Mouse (Mus musculus): ENCODE measurements around the gene Srp54c.
"Not testable (repeated sequence)": the region's sequence is repeated elsewhere in the genome, so short reads cannot be mapped to it uniquely, and the experiment has no call there.

The Srp54c gene

DNA sequence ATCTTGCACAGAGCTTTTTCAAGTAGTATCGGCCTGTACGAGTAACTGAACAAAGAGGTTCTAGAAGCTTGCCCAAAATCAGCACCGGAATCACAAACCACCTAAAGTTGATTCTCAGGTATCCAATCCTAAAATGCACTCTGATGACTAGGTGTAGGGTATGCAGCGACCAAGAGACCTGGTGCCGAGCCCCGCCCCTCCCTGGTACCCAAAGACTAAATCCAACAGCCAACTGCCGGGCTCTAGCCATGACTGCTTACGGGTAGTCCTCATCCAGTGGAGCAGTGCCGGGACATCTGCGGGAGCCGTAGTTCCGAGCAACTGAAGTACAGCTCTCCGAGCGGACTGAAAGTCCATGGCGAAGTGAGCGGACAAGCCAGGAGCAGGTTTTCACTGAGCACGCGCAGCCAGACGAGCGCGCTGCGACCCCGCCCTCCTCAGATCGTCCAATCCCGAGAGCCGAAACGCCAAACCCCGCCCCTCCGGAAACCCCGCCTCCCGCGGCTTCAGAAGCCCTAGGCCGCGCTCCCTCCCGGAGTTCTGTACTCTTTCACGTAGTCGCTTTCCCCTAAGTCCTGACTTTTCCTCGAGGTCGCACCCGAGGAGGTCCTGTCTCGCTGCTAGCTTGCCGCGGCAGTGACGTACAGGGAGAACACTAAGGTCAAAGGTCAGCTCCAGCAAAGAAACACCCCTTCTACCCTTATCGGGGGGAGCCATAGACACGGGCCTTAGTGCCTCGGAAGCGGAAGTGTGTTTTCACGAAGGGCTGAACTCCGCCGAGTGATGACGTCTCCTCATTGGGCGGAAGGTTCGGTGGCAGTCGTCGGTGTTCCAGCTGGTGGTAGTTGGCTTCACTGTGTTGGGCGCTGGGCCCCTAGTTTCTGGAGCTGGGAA is at the start of gene Srp54c:
TSS of gene Srp54c (plus strand) at position 543 of the 894 bp plus-strand sequence.
- DNase-seq (ENCODE audit: low spot score in 2 of 2), result not testable (repeated sequence)

DNA sequence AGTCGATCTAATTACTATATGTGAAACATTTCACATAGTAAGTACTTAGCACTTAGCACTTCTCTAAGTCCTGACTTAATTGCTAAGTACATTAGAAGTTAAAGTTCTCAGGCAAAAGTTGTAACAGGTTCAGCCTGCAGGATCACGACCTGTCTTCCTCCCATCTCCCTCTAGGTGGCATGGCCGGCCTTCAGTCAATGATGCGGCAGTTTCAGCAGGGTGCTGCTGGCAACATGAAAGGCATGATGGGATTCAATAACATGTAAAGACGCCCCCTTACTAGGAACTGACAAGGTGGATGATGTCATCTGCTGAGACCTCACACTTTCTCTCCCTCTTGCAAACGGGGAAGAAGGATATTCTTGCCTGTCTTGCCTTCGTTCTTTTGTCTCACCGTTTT is 42.3 kb upstream of the Srp54c start:
- not testable (repeated sequence) for DNase-seq (ENCODE audit: low spot score in 2 of 2)

DNA sequence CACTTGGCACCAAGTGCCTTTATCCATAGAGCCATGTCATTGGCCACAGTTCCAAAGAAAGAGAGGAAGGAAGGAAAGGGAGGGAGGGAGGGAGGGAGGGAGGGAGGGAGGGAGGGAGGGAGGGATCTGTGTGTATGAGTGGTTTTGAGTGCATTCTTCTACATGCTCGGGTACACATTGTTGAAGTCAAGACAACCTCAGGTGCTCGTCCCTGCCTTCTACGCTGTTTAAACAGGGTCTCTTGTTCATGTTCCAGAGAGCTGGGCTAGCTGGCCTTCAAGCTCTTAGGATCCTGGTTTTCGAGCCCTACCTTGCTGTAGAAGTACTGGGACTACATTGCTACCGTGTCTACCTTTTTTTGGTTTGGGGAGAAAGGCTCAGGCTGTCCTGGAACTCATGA is 40.8 kb upstream of the Srp54c start:
- DNase-seq (ENCODE audit: low spot score in 2 of 2), result not testable (repeated sequence)

DNA sequence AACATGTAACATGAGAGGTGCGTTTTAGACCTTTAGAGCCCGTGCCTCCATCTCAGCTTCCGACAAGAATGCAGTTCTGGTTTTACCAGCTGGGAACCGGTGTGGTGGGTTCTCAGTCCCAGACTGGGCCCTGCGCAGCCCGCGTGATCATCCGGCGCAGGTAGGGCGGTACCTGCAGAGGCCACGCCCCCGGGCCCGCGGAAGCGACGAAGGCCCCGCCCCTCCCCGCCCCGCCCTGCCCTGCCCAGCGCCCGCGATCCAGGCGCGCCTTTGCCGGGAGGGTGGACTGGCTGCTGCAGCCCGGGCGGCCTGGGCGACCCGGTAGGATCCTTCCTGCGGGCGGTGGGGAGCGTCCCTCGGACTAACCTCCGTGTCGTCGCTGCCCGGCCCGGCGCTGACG is 30.7 kb upstream of the Srp54c start, which contains the start of gene 1700047I17Rik2:
TSS of gene 1700047I17Rik2 (plus strand) at position 287 of the 400 bp plus-strand sequence.
- DNase-seq (ENCODE audit: low spot score in 2 of 2), result not testable (repeated sequence)

DNA sequence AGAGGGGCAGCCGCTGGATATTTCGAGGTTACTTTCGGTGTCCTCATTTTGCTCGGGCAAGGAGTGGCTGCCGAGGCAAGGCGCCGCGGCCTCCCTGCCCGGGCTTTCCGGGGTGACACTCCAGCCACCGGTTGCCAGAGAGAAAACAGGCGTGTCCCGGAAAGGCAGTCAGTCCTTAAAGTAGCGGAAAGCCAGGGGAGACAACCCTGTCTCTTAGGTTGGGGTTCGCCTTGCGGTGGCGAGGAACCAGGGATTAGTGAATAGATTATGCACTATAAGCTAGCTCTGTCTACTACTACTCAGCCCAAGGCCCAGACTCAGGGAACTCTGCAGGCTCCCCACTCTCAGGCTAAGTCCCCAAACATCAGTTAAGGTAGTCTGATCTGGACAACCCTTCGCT is 30.2 kb upstream of the Srp54c start:
- not testable (repeated sequence) for DNase-seq (ENCODE audit: low spot score in 2 of 2)

DNA sequence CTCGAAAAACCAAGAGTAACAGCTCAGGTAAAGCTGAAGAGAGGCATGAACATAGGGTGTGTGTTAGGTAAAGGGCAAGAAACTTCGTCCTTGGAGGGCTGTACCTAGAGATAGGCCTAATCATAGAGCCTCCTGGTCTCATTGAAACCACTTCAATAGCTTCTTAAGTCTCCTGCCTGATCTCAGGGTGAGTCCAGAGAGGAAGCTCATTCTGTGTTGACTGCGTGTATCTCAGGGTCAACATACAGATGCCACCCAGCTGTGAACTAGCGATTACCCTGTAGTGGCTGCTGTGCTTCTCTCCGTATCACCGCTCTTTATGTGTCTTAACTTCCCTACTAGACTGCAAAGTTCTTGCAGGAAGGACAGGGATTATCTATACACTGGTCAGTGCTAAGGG is 17.0 kb upstream of the Srp54c start:
- DNase-seq (ENCODE audit: low spot score in 2 of 2), result not testable (repeated sequence)

DNA sequence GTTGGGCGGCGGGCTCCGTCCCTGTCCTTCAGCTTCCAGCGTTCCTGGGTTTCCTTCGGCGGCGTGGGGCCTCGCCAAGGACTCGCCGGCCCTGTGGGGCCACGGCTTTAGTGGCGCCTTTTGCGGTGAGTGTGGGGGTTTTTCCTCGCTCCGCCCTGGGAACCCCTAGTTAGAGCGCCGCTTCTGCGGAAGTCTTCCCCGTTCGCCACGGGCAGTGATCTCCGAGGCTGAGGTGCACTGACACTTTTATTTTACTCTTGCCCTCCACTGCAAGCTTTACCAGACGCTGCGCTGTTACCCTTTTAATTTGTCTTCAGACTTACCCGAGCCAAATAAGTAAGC is 523 bp downstream of the Srp54c start:
- not testable (repeated sequence) for DNase-seq (ENCODE audit: low spot score in 2 of 2)

DNA sequence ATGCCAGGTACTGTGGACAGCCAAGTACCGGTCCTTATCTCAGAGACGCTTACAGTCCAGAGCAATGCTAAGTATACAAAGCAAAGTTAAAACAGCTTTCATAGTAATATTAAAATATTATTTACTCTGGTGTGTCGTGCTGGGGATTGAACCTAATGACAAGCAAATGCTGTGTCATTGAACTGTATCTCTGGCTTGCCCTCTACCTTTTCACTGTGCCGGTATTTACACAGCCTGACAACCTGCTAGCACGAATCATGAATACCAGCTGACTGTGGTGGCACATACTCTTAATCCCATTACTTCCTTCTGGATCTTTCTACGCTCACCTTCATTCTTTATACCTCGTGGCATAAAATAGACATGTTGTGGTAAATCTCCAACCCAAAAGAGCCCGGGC is 12.3 kb downstream of the Srp54c start:
- DNase-seq (ENCODE audit: low spot score in 2 of 2), result not testable (repeated sequence)

DNA sequence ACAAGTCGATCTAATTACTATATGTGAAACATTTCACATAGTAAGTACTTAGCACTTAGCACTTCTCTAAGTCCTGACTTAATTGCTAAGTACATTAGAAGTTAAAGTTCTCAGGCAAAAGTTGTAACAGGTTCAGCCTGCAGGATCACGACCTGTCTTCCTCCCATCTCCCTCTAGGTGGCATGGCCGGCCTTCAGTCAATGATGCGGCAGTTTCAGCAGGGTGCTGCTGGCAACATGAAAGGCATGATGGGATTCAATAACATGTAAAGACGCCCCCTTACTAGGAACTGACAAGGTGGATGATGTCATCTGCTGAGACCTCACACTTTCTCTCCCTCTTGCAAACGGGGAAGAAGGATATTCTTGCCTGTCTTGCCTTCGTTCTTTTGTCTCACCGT is 32.0 kb downstream of the Srp54c start:
- not testable (repeated sequence) for DNase-seq (ENCODE audit: low spot score in 2 of 2)

DNA sequence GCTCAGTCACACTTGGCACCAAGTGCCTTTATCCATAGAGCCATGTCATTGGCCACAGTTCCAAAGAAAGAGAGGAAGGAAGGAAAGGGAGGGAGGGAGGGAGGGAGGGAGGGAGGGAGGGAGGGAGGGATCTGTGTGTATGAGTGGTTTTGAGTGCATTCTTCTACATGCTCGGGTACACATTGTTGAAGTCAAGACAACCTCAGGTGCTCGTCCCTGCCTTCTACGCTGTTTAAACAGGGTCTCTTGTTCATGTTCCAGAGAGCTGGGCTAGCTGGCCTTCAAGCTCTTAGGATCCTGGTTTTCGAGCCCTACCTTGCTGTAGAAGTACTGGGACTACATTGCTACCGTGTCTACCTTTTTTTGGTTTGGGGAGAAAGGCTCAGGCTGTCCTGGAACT is 33.4 kb downstream of the Srp54c start:
- not testable (repeated sequence) for DNase-seq (ENCODE audit: low spot score in 2 of 2)

DNA sequence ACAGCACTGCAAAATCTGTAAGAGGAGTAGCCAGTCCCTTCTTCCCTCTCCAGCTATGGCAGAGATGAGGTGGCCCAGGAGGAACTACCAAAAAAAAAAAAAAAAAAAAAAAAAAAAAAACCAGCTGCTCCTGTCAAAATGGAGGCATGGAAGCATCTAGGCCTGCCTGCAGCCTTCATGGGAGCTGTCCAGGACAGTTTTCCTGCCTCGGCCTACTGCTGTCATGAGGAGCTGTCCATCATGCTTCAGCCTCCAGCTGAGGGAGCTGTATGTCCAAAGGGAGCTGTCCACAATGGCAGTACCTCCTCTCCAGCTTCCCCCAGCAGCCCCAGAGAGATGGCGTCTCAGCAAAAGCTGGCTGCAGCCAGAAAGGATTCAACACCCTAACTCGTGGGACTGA is 42.3 kb downstream of the Srp54c start:
- no peak for DNase-seq (ENCODE audit: low spot score in 2 of 2)

DNA sequence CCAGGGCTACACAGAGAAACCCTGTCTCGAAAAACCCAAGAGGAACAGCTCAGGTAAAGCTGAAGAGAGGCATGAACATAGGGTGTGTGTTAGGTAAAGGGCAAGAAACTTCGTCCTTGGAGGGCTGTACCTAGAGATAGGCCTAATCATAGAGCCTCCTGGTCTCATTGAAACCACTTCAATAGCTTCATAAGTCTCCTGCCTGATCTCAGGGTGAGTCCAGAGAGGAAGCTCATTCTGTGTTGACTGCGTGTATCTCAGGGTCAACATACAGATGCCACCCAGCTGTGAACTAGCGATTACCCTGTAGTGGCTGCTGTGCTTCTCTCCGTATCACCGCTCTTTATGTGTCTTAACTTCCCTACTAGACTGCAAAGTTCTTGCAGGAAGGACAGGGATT is 47.6 kb downstream of the Srp54c start:
- not testable (repeated sequence) for DNase-seq (ENCODE audit: low spot score in 2 of 2)

DNA sequence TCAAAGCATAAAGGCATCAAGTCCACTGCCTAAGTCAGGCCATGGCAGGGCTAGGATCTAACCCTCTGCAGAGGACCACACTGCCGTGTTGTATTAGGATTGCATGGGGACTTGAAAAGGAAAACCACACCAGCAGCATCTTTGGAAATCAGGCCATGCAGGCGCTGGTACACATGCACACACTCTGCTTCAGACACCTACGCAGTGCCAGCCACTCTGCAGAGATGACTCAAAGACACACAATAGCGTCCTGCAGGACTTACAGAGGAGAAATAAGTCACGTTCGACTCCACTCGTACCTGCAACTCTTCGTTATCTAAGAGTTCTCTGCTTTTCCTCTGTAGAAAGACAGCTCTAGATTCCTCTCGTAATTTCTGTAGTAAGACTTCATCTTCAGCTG is 68.1 kb downstream of the Srp54c start:
- DNase-seq (ENCODE audit: low spot score in 2 of 2), result no peak

DNA sequence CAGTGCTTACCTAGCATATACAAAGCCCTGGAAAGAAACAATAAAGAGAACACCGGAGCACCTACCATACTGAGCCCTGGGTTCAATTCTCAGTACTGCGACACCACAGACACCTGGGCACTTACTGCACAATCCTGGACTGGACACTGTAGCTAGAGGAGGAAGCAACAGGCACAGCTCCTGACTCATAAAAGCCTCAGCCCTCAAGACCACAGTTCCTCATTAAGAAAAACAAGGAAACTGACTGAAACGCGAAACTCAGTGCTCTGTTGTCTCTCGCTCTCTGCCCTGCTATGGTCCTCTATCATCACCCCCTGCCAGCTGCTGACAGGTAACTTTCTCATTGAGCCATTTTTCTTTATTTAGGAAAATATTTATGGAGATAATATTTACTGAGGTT is 69.4 kb downstream of the Srp54c start, which contains the start of gene 1110008L16Rik:
TSS of gene 1110008L16Rik (plus strand) at position 242 of the 400 bp plus-strand sequence.
- no peak for DNase-seq (ENCODE audit: low spot score in 2 of 2)

DNA sequence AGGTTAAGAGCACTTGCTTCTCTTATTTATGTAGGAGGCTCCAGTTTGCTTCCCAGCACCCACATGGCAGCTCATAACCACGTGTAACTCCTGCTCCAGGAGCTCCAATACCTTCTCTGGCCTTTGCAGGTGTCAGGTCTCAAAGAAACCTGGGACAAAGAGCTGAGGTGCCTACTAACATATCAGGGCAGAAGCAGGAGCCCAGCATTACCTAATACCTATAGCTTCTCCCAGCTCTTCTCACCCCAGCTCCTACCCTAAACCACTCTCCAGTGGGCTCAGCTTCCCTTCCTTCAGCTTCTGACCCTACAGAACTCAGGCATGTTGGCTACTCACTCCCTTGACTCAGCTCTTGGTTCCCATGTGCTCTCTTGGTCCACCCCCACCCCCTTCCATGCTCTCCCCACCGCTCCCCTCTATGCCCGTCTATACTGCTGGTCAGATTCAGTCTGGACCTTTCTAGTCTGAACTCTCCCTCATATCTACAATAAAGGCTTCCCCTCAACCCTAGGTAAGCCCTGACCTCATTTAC is 70.9 kb downstream of the Srp54c start:
- DNase-seq (ENCODE audit: low spot score in 2 of 2), result no peak

DNA sequence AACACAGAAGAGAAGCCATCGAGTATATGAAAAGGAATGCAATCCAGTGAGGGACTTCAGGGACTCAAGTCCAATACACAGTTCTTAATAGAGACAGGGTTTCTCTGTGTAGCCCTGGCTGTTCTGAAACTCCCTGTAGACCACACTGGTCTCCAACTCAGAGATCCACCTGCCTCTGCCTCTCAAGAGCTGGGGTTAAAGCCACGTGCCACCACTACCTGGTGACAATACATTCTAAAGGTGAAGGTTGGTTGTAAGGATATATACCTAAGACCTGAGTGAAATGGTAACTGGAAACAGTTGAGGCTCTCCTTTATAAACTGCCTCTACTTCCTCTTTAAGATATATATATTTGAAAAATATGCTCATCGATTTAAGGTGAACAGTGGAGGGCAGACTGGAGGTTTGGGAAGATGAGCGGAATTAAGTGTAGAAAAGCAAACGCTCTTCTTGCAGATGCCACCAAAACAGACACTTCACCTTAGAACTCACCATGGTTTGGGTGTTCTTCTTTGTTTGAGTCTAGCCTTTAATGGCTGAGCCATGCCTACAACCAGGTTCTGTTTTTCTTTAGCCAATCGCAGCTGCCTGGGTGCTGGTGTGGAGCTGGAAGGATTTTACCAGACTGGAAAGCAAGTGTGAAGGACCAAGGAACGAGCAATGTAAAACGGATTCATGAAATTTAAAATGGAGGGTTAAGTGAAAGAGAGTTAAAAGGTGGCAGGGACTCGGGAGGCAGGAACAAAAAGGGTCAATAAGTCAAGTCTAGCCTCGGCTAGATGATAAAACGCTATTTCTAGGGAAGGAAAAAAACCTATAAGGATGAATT is 71.7 kb downstream of the Srp54c start:
- DNase-seq (ENCODE audit: low spot score in 2 of 2), result no peak

DNA sequence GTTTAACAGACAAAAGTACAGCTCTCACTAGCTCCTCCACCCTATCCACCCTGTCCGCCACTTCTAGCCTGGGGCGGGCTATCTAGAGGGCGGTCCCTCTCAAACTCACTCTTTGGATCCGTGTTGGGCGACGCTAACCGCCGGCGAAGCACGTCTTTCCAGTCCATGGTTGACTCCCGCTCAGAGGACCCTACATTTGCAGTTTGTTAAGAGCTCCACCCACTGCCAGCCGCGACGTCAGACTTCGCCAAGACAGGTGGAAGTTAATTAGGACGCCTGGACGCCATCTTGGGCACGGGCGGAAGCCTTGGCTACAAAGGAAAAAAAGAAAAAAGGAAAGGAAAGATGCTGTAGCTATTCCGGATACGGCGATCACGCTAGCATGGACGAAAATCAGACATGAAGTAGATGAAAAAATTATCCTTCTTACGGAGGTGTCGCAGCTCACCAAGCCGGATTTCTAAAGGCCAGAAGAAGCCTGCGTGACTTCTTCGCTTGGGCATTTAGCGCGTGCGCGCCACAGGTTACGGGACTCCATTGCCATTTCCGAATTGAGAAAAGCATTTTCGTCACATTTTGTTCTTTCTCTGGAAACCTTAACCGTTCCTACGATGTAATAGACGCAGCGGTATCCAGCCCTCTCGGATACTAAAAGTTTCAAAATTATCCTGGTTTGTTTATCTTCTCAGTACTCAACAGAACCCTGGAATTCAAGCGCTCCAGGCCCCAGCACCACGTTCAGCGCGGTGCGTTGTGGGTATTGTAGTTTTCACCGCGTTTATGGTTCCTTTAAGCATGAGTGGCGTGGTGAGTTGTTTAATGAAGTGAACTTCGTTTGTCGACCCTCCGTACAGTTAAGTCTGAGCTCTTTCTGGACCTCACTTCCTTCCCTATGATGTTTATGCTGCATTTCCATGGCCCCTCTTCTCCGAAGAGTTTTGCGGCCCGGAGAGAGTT is 72.8 kb downstream of the Srp54c start, which contains the start of gene Ppp2r3c:
TSS of gene Ppp2r3c (minus strand) at position 514 of the 957 bp plus-strand sequence.
- DNase-seq (ENCODE audit: low spot score in 2 of 2), result peak; percentile 82 to 87

DNA sequence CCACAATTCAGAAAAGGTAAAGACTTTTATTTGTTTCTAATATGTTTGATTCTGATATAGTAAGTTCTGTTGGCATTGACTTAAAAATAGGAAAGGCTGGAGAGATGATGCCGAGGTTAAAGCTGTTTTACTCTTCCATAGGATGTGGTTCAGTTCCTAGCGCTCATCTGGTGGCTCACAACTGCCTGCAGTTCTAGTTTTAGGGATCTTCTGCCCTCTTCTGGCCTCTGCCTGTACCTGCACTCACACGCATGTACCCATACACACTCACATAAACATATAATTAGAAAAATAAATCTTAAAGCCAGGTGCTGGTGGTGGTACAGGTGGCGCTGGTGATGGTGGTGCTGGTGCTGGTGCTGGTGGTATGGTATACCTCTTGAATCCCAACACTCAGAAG is 76.4 kb downstream of the Srp54c start:
- no peak for DNase-seq (ENCODE audit: low spot score in 2 of 2)

DNA sequence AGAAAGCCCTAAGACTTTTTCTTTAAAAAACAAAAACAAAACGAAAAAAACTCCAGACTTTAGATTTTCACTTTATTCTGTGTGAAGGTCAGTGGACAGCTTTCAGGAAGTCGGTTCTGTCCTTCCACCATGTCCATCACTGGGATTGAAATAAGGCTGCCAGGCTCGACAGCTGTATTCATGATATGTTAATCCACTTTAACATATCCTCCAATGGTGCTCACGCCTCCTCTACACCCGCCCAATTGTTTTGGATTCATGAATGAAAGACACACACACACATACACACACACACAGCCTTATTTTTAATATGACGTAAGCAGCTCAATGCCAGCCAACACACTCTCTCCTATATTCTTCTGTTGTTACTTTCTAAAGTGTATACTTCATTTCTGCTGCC is 77.6 kb downstream of the Srp54c start:
- no peak for DNase-seq (ENCODE audit: low spot score in 2 of 2)

DNA sequence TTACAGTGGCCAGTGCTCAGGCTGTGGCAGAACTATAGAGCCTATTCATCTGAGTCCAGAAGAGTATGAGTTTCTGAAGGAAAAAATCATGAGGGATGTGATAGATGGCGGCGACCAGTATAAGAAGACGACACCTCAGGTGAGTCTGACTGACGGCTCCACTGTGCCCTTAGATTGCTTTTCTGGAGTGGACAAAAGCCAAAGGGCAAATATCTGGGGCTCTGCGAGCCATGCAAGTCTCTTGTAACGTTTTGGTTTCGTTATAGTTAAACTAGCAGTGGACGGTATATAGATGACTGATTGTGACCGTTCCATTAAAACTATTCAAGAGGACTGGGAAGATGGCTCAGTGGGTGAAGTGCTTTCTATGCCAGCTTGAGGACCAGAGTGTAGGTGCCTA is 78.8 kb downstream of the Srp54c start:
- DNase-seq (ENCODE audit: low spot score in 2 of 2), result no peak

DNA sequence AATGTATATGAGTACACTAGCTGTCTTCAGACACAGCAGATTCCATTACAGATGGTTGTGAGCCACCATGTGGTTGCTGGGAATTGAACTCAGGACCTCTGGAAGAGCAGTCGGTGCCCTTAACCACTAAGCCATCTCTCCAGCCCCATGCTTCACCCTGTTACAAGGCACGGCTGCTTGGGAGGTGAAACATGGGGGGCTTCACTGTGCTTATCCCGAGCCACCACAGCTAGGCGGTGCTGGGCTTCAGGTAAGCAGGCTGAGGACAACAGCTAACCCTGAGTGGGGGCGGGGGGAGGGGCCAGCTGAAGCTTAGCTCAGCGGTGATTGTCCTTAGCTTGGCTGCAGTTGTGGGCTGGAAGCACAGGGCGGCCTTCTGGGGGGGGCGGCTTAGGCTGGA is 79.5 kb downstream of the Srp54c start:
- no peak for DNase-seq (ENCODE audit: low spot score in 2 of 2)
